Mouse (Mus musculus): ENCODE data around the gene Rab4a.

GRCm38 (mm10) chr8:123866971-123867370, 61.2 kb downstream of the Rab4a start:
- TF ChIP-seq CTCF (IDR thresholded peaks at IDR 0.05; ENCODE audit: low read depth) = no peak
- TF ChIP-seq EP300 (IDR thresholded peaks at IDR 0.05; ENCODE audit: low read depth) = no peak
